Mouse (Mus musculus): ENCODE results near the gene Timp2.

DNA sequence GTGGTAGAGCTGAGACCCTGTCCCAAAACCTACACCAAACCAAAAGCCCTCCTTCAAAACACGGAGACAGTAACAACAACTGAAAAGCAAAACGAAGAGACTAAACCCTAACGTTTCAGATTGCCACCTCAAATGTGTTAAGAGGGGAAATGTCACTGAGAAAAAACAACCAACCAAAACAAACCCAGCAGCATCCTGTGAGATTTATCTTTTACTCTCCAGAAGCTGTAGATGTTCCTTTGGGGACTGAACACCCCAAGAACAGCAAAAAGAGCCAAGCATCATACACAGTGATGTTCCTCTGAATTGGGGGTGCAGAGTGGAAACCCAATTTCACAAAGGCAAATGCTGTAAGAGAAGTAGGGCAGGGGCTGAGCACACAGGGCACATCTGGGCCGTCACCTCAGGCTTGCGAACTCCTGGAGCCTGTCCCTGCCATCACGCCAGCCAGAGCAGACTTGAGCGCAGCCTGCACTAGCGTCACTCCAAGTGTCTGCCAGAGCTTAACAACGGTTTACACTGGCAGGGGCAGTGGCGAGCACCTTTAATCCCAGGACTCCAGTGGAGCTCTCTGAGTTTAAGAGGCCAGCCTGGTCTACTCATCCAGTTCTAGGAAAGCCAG is 89.4 kb downstream of the Timp2 start:
- TF ChIP-seq CTCF (IDR thresholded peaks at IDR 0.05; ENCODE audit: borderline replicate concordance, insufficient read depth, low read length) (no peak), POLR2A (IDR thresholded peaks at IDR 0.05; ENCODE audit: low read depth, low read length) (no peak)

Data from embryonic fibroblast, embryonic 13.5 days (primary cell).